Mouse (Mus musculus): ENCODE measurements around the gene Dnmbp. TPM values are rescaled to one million over a fixed set of nuclear protein-coding genes. Genes with fewer than 3 reads are reported as not detected.

Dnmbp gene
- polyA plus RNA-seq, 1 experiment = 13.9 TPM

GRCm38 (mm10) chr19:43929869-43930268, 10.1 kb downstream of the Dnmbp start:
- DNase-seq = no peak
- WGBS = 72% methylated on average over 11 of the region's 11 CpGs
- Histone ChIP-seq H3K27me3 (replicated peaks; ENCODE audit: control insufficient read depth, insufficient read depth, low read length) (no peaks in the 10 kb centered on the region), H3K4me1 (ENCODE audit: control insufficient read depth, insufficient read depth, low read length) (no peaks in the 10 kb centered on the region; the same call in 1 of the 2 replicates), H3K4me3 (ENCODE audit: insufficient read depth, low read depth, low read length) (no peak overlapping the region), H3K36me3 (ENCODE audit: control insufficient read depth, insufficient read depth, low read length) (no peaks in the 10 kb centered on the region), H3K27ac (ENCODE audit: insufficient read depth, low read depth, low read length) (no peak overlapping the region)
- TF ChIP-seq POLR2A (IDR thresholded peaks at IDR 0.05; ENCODE audit: low read depth, low read length) (no peak), CTCF (conservative IDR thresholded peaks at IDR 0.05; ENCODE audit: insufficient read depth, insufficient read length, low read depth, low read length) (no peak)

DNA sequence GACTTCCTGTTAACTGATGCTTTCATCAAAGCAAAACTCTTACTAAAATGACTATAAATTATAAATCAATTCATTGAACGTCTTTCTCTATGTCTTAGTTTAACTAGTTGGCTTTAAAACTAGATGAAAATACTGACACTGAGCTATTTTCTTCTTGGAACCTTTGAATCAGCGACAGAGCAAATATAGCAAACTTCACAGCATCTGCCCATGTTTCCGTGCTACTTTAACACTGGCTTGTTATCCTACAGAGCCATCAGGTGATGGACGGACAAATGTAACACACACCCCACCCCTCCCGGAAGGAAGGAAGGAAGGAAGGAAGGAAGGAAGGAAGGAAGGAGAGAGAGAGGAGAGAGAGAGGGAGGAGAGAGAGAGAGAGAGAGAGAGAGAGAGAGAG, 12.0 kb downstream of the Dnmbp start:
- no peak overlapping the region for H3K27ac ChIP-seq (ENCODE audit: insufficient read depth, low read depth, low read length)
- TF ChIP-seq CTCF (conservative IDR thresholded peaks at IDR 0.05; ENCODE audit: insufficient read depth, insufficient read length, low read depth, low read length) (no peak), POLR2A (IDR thresholded peaks at IDR 0.05; ENCODE audit: low read depth, low read length) (no peak)
- 67% methylated on average over 5 of the region's 5 CpGs for WGBS
- H3K4me1 ChIP-seq (ENCODE audit: control insufficient read depth, insufficient read depth, low read length) = no peaks in the 10 kb centered on the region; the same call in 1 of the 2 replicates
- no peaks in the 10 kb centered on the region for H3K27me3 ChIP-seq (replicated peaks; ENCODE audit: control insufficient read depth, insufficient read depth, low read length)
- H3K36me3 ChIP-seq (ENCODE audit: control insufficient read depth, insufficient read depth, low read length) = no peaks in the 10 kb centered on the region
- H3K4me3 ChIP-seq (ENCODE audit: insufficient read depth, low read depth, low read length) = no peak overlapping the region
- DNase-seq = no peak

DNA sequence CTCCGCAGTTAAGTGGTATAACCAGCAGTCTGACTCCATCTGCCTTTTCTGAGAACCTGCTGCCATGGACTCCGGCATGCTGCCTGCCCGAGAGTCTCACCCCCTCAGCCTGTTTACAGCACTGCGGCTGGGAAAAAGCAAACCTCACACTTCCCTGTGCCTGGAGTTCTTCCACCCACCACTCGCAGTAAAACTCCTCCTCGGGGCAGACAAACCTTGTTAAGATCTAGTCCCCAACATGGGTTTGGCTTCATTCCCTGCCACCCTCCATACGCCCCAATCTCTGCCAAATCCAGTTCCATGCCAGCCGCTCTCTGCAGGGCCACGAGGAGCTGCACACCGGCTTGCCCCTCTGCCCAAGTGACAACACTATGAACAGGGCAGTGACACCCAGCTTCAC, 12.9 kb downstream of the Dnmbp start:
- 71% methylated on average over 10 of the region's 10 CpGs for WGBS
- TF ChIP-seq POLR2A (IDR thresholded peaks at IDR 0.05; ENCODE audit: low read depth, low read length) (no peak), CTCF (conservative IDR thresholded peaks at IDR 0.05; ENCODE audit: insufficient read depth, insufficient read length, low read depth, low read length) (no peak)
- Histone ChIP-seq H3K27me3 (replicated peaks; ENCODE audit: control insufficient read depth, insufficient read depth, low read length) (no peaks in the 10 kb centered on the region), H3K4me1 (ENCODE audit: control insufficient read depth, insufficient read depth, low read length) (no peaks in the 10 kb centered on the region; the same call in 1 of the 2 replicates), H3K27ac (ENCODE audit: insufficient read depth, low read depth, low read length) (no peak overlapping the region), H3K36me3 (ENCODE audit: control insufficient read depth, insufficient read depth, low read length) (no peaks in the 10 kb centered on the region), H3K4me3 (ENCODE audit: insufficient read depth, low read depth, low read length) (no peak overlapping the region)
- no peak for DNase-seq

GRCm38 (mm10) chr19:43926141-43926987, 13.6 kb downstream of the Dnmbp start:
- Histone ChIP-seq H3K4me1 (ENCODE audit: control insufficient read depth, insufficient read depth, low read length) (no peaks in the 10 kb centered on the region; the same call in 1 of the 2 replicates), H3K27me3 (replicated peaks; ENCODE audit: control insufficient read depth, insufficient read depth, low read length) (no peaks in the 10 kb centered on the region), H3K27ac (ENCODE audit: insufficient read depth, low read depth, low read length) (no peak overlapping the region), H3K36me3 (ENCODE audit: control insufficient read depth, insufficient read depth, low read length) (no peaks in the 10 kb centered on the region), H3K4me3 (ENCODE audit: insufficient read depth, low read depth, low read length) (no peak overlapping the region)
- 64% methylated on average over 10 of the region's 10 CpGs for WGBS
- DNase-seq = no peak
- TF ChIP-seq POLR2A (IDR thresholded peaks at IDR 0.05; ENCODE audit: low read depth, low read length) (no peak), CTCF (conservative IDR thresholded peaks at IDR 0.05; ENCODE audit: insufficient read depth, insufficient read length, low read depth, low read length) (no peak)

DNA sequence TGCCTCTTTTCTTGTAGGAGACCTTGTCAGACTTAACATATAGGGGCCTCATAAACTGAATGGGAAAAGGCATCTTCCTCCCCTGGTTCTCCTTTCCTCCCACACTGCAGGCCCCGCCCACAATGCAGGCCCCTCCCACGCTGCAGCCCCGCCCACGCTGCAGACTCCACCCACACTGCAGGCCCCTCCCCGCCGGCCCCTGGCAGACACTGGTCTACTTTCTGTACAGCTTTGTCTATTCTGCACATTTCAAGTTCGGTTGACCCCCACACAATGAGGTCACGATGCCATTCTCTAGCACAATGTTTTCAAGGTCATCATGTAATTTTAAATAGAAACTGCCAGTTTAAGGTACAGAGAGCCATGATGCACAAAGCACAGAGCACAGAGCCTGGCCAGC, 15.6 kb downstream of the Dnmbp start:
- no peak overlapping the region for H3K4me3 ChIP-seq (ENCODE audit: insufficient read depth, low read depth, low read length)
- H3K27ac ChIP-seq (ENCODE audit: insufficient read depth, low read depth, low read length) = no peak overlapping the region
- DNase-seq = no peak
- 73% methylated on average over 8 of the region's 8 CpGs for WGBS
- TF ChIP-seq POLR2A (IDR thresholded peaks at IDR 0.05; ENCODE audit: low read depth, low read length) (no peak), CTCF (conservative IDR thresholded peaks at IDR 0.05; ENCODE audit: insufficient read depth, insufficient read length, low read depth, low read length) (no peak)
- no peaks in the 10 kb centered on the region for H3K36me3 ChIP-seq (ENCODE audit: control insufficient read depth, insufficient read depth, low read length)
- 0 out of 2 replicates have a peak, but pooled peaks cover 3% of the 10 kb centered on the region for H3K4me1 ChIP-seq (ENCODE audit: control insufficient read depth, insufficient read depth, low read length)
- H3K27me3 ChIP-seq (replicated peaks; ENCODE audit: control insufficient read depth, insufficient read depth, low read length) = no peaks in the 10 kb centered on the region

- WGBS = 91% methylated on average over 7 of the region's 7 CpGs
- H3K36me3 ChIP-seq (ENCODE audit: control insufficient read depth, insufficient read depth, low read length) = no peaks in the 10 kb centered on the region
- no peak overlapping the region for H3K4me3 ChIP-seq (ENCODE audit: insufficient read depth, low read depth, low read length)
- H3K27ac ChIP-seq (ENCODE audit: insufficient read depth, low read depth, low read length) = no peak overlapping the region
- H3K4me1 ChIP-seq (ENCODE audit: control insufficient read depth, insufficient read depth, low read length) = 0 out of 2 replicates have a peak, but pooled peaks cover 6% of the 10 kb centered on the region
- H3K27me3 ChIP-seq (replicated peaks; ENCODE audit: control insufficient read depth, insufficient read depth, low read length) = no peaks in the 10 kb centered on the region
- 0 out of 2 replicates have a peak, but pooled peaks have one; percentile 28 for TF ChIP-seq CTCF (conservative IDR thresholded peaks at IDR 0.05; ENCODE audit: insufficient read depth, insufficient read length, low read depth, low read length)
- no peak for TF ChIP-seq POLR2A (IDR thresholded peaks at IDR 0.05; ENCODE audit: low read depth, low read length)
- no peak for DNase-seq
Observed at GRCm38 (mm10) chr19:43922963-43923362, 17.0 kb downstream of the Dnmbp start.

- H3K4me3 ChIP-seq (ENCODE audit: insufficient read depth, low read depth, low read length) = no peak overlapping the region
- H3K27ac ChIP-seq (ENCODE audit: insufficient read depth, low read depth, low read length) = no peak overlapping the region
- TF ChIP-seq POLR2A (IDR thresholded peaks at IDR 0.05; ENCODE audit: low read depth, low read length) (no peak), CTCF (conservative IDR thresholded peaks at IDR 0.05; ENCODE audit: insufficient read depth, insufficient read length, low read depth, low read length) (no peak)
- no peaks in the 10 kb centered on the region for H3K27me3 ChIP-seq (replicated peaks; ENCODE audit: control insufficient read depth, insufficient read depth, low read length)
- no peak for DNase-seq
- 63% methylated on average over 13 of the region's 13 CpGs for WGBS
- no peaks in the 10 kb centered on the region for H3K36me3 ChIP-seq (ENCODE audit: control insufficient read depth, insufficient read depth, low read length)
- H3K4me1 ChIP-seq (ENCODE audit: control insufficient read depth, insufficient read depth, low read length) = 0 out of 2 replicates have a peak, but pooled peaks cover 6% of the 10 kb centered on the region
Observed at GRCm38 (mm10) chr19:43921410-43921809, 18.6 kb downstream of the Dnmbp start.
